Mouse (Mus musculus): ENCODE measurements at regions not wholly inside any gene's neighbourhood (a gene's known extent, or its start where the extent isn't known, plus 50 kb on each side); places are given as distances from the start of the nearest gene placed in this dataset.
A peak's percentile ranks its signal among the peaks of the same experiment; 100 is the strongest.

- intact Hi-C loops (cut with DNase I), result no loop called here
- DNase-seq (ENCODE audit: low spot score in 2 of 2), result no peak
These were observed 82.6 kb upstream of the Med14 start for GRCm38 (mm10) chrX:12844431-12844830.

GRCm38 (mm10) chrX:12841021-12841325 is 79.1 kb upstream of the Med14 start:
- intact Hi-C loops (cut with DNase I), result no loop called here
- no peak for DNase-seq (ENCODE audit: low spot score in 2 of 2)

- peak; percentile 78 to 90 for DNase-seq (ENCODE audit: low spot score in 2 of 2)
- intact Hi-C loops (cut with DNase I), result loop anchor here (1.0 kb wide), 2 partner anchors 78 to 231 kb away; partner anchors contain the start of genes Med14 and Usp9x
These were observed 78.5 kb upstream of the Med14 start for GRCm38 (mm10) chrX:12840160-12841020.

- DNase-seq (ENCODE audit: low spot score in 2 of 2), result peak; percentile 32 to 75
These were observed 77.7 kb upstream of the Med14 start for GRCm38 (mm10) chrX:12839406-12840159.

GRCm38 (mm10) chrX:12837821-12838220 is 75.9 kb upstream of the Med14 start:
- intact Hi-C loops (cut with DNase I), result loop anchor here (5.0 kb wide), 1 partner anchor 161 kb away; no protein-coding TSS in a partner anchor
- no peak for DNase-seq (ENCODE audit: low spot score in 2 of 2)

More at GRCm38 (mm10) chrX:12839406-12840159, 77.7 kb upstream of the Med14 start:
- intact Hi-C loops (cut with DNase I), result loop anchor here (1.0 to 5.0 kb wide), 3 partner anchors 77 to 232 kb away; partner anchors contain the start of genes Med14 and Usp9x

- intact Hi-C loops (cut with DNase I), result loop anchor here (5.0 kb wide), 1 partner anchor 157 kb away; no protein-coding TSS in a partner anchor
- no peak for DNase-seq (ENCODE audit: low spot score in 2 of 2)
These were observed 72.8 kb upstream of the Med14 start for GRCm38 (mm10) chrX:12834681-12835080.

- DNase-seq (ENCODE audit: low spot score in 2 of 2), result no peak
- intact Hi-C loops (cut with DNase I), result no loop called here
These were observed 70.8 kb upstream of the Med14 start for GRCm38 (mm10) chrX:12832709-12833108.

GRCm38 (mm10) chrX:12829165-12829564 is 67.3 kb upstream of the Med14 start:
- DNase-seq (ENCODE audit: low spot score in 2 of 2), result no peak

GRCm38 (mm10) chrX:12827299-12827872 is 65.5 kb upstream of the Med14 start:
- intact Hi-C loops (cut with DNase I), result no loop called here
- DNase-seq (ENCODE audit: low spot score in 2 of 2), result no peak

More at GRCm38 (mm10) chrX:12829165-12829564, 67.3 kb upstream of the Med14 start:
- intact Hi-C loops (cut with DNase I), result no loop called here

- intact Hi-C loops (cut with DNase I), result no loop called here
- no peak for DNase-seq (ENCODE audit: low spot score in 2 of 2)
These were observed 64.8 kb upstream of the Med14 start for GRCm38 (mm10) chrX:12826646-12827045.

GRCm38 (mm10) chrX:12825262-12825661 is 63.4 kb upstream of the Med14 start:
- intact Hi-C loops (cut with DNase I), result no loop called here
- no peak for DNase-seq (ENCODE audit: low spot score in 2 of 2)

- DNase-seq (ENCODE audit: low spot score in 2 of 2), result no peak
- intact Hi-C loops (cut with DNase I), result no loop called here
These were observed 62.6 kb upstream of the Med14 start for GRCm38 (mm10) chrX:12824497-12824896.

GRCm38 (mm10) chrX:12822777-12823176 is 60.9 kb upstream of the Med14 start:
- intact Hi-C loops (cut with DNase I), result no loop called here
- no peak for DNase-seq (ENCODE audit: low spot score in 2 of 2)

GRCm38 (mm10) chrX:12813083-12813660 is 51.3 kb upstream of the Med14 start:
- DNase-seq (ENCODE audit: low spot score in 2 of 2), result no peak
- intact Hi-C loops (cut with DNase I), result no loop called here

Small RNA genes lying in the stretch of these regions (microRNA-seq; reads per million reads assigned to microRNA genes)
- gene Gm25063, result 0 reads per million in 2 experiments

All from left cerebral cortex, postnatal 25 days (tissue).